ENCODE assay signal across 39 mouse cellular contexts in the genomic region with DNA sequence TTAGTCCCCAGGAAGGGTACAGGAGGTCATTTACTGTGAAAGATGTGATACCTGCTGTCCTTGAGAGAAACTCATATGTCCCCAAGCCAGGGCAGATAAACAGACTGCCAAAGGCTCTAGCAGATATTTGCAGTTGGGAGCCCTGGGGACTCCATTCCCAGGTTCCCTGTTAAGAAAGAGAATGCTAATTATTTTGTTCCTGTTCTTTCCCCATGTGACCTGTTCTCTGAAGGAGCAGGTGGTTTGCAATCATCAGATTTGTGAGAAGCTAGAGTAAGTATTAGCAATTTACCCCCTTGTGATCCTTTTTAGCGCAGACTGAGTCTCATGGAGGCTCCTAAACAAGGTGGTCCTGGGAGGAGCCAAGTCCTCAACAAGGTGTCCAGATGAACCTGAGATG. TPM values are rescaled to one million over a fixed set of nuclear protein-coding genes. Genes with fewer than 3 reads are reported as not detected.
"Had no signal": no experiment of that assay in that cellular context is flagged by ENCODE, and none has a peak within 500 bp of the region (broad histone marks: within the 10 kb centered on the region; RNA-seq: fewer than 3 reads in every experiment).

Gene Olfr1357 (minus strand): TSS at position 101 of the 400 bp plus-strand sequence.

- H3K36me3 ChIP-seq: limb, embryonic 10.5 days; limb, embryonic 12.5 days; limb, embryonic 13.5 days; limb, embryonic 15.5 days; liver, embryonic 12.5 days; liver, embryonic 13.5 days; liver, embryonic 15.5 days; lung, embryonic 15.5 days; midbrain, embryonic 10.5 days; midbrain, embryonic 12.5 days; midbrain, embryonic 13.5 days; midbrain, embryonic 15.5 days; neural tube, embryonic 12.5 days had no signal

- H3K4me2 ChIP-seq: limb, embryonic 12.5 days; limb, embryonic 13.5 days; limb, embryonic 15.5 days; liver, embryonic 11.5 days; liver, embryonic 12.5 days; liver, embryonic 13.5 days; liver, embryonic 15.5 days; lung, embryonic 14.5 days; lung, embryonic 15.5 days; midbrain, embryonic 11.5 days; midbrain, embryonic 12.5 days; midbrain, embryonic 13.5 days; midbrain, embryonic 15.5 days; neural tube, embryonic 12.5 days had no signal

- H3K9me3 ChIP-seq: limb, embryonic 10.5 days; limb, embryonic 12.5 days; limb, embryonic 15.5 days; liver, embryonic 12.5 days; liver, embryonic 13.5 days; liver, embryonic 15.5 days; lung, embryonic 15.5 days; megakaryocyte, embryonic 14.5 days; midbrain, embryonic 10.5 days; midbrain, embryonic 12.5 days; midbrain, embryonic 13.5 days; midbrain, embryonic 15.5 days; neural tube, embryonic 12.5 days had no signal

- H3K27me3 ChIP-seq: limb, embryonic 12.5 days; limb, embryonic 13.5 days; limb, embryonic 15.5 days; liver, embryonic 12.5 days; liver, embryonic 13.5 days; liver, embryonic 15.5 days; lung, embryonic 15.5 days; midbrain, embryonic 12.5 days; midbrain, embryonic 13.5 days; midbrain, embryonic 15.5 days; neural tube, embryonic 12.5 days had no signal

- H3K4me1 ChIP-seq: limb, embryonic 10.5 days; limb, embryonic 12.5 days; limb, embryonic 13.5 days; limb, embryonic 15.5 days; liver, embryonic 12.5 days; liver, embryonic 13.5 days; liver, embryonic 15.5 days; lung, embryonic 15.5 days; megakaryocyte, embryonic 14.5 days; midbrain, embryonic 10.5 days; midbrain, embryonic 12.5 days; midbrain, embryonic 13.5 days; midbrain, embryonic 15.5 days; neural tube, embryonic 12.5 days had no signal

- H3K4me3 ChIP-seq: limb, embryonic 10.5 days; limb, embryonic 12.5 days; limb, embryonic 13.5 days; limb, embryonic 15.5 days; liver, embryonic 12.5 days; liver, embryonic 13.5 days; liver, embryonic 15.5 days; lung, embryonic 15.5 days; megakaryocyte, embryonic 14.5 days; midbrain, embryonic 10.5 days; midbrain, embryonic 12.5 days; midbrain, embryonic 13.5 days; midbrain, embryonic 15.5 days; myocyte; neural tube, embryonic 12.5 days had no signal

- H3K9ac ChIP-seq: limb, embryonic 12.5 days; limb, embryonic 13.5 days; limb, embryonic 15.5 days; liver, embryonic 12.5 days; liver, embryonic 13.5 days; liver, embryonic 14.5 days; liver, embryonic 15.5 days; liver, postnatal 0 days; lung, embryonic 14.5 days; lung, embryonic 15.5 days; midbrain, embryonic 12.5 days; midbrain, embryonic 13.5 days; midbrain, embryonic 15.5 days; neural tube, embryonic 12.5 days had no signal

- DNase-seq: left cerebral cortex, postnatal 4 days; liver; liver, embryonic 13.5 days; liver, postnatal 0 days; lung, adult 18-20 months; lung, adult 2 months; lung, embryonic 14.5 days; lung, postnatal 10 days; lung, postnatal 14 days; lung, postnatal 36 days; lung, postnatal 4 days; midbrain, embryonic 14.5 days had no signal

- ATAC-seq: liver, embryonic 12.5 days; liver, postnatal 0 days; lung, postnatal 0 days; midbrain, embryonic 13.5 days; midbrain, embryonic 15.5 days; midbrain, embryonic 16.5 days had no signal

- H3K27ac ChIP-seq: limb, embryonic 10.5 days; limb, embryonic 12.5 days; limb, embryonic 13.5 days; limb, embryonic 15.5 days; liver, embryonic 12.5 days; liver, embryonic 13.5 days; liver, embryonic 14.5 days; liver, embryonic 15.5 days; lung, embryonic 15.5 days; macrophage; midbrain, embryonic 10.5 days; midbrain, embryonic 12.5 days; midbrain, embryonic 13.5 days; midbrain, embryonic 15.5 days; neural tube, embryonic 12.5 days had no signal

RNA-seq across cellular contexts. Expression of gene Olfr1357, which starts in this region (rescaled TPM):
- polyA plus RNA-seq: limb, embryonic 10.5 days; limb, embryonic 11.5 days; limb, embryonic 12.5 days; limb, embryonic 13.5 days; limb, embryonic 14.5 days; limb, embryonic 15.5 days; liver, adult 2 months; liver, embryonic 11.5 days; liver, embryonic 12.5 days; liver, embryonic 13.5 days; liver, embryonic 14.5 days; liver, embryonic 15.5 days; liver, embryonic 16.5 days; liver, postnatal 0 days; lung, adult 2 months; lung, embryonic 14.5 days; lung, embryonic 15.5 days; lung, embryonic 16.5 days; lung, postnatal 0 days; macrophage; midbrain, embryonic 10.5 days; midbrain, embryonic 11.5 days; midbrain, embryonic 12.5 days; midbrain, embryonic 13.5 days; midbrain, embryonic 14.5 days; midbrain, embryonic 15.5 days; midbrain, embryonic 16.5 days; midbrain, postnatal 0 days; myocyte; neural tube, embryonic 11.5 days; neural tube, embryonic 12.5 days had no signal
